Mouse (Mus musculus) T-helper 1 cell (primary cell): ENCODE data around the gene Tomm5.
"Not testable (repeated sequence)": the region's sequence is repeated elsewhere in the genome, so short reads cannot be mapped to it uniquely, and the experiment has no call there.

Source experiments
- in situ Hi-C: fragments of 300-600 bp; cut with MboI, MseI; formaldehyde crosslinking; loops from one replicate; pipeline ENCODE4 v1.15.1; 2025; ENCODE audit warnings: high pct_unique_total_duplicates

The Tomm5 gene

GRCm38 (mm10) chr4:45066036-45066730 is 41.7 kb downstream of the Tomm5 start:
- in situ Hi-C loops = no loop called here

- in situ Hi-C loops = no loop called here
Observed at GRCm38 (mm10) chr4:45064577-45064976, 43.3 kb downstream of the Tomm5 start.

GRCm38 (mm10) chr4:45063836-45064235 is 44.1 kb downstream of the Tomm5 start:
- in situ Hi-C loops = not testable (repeated sequence)

GRCm38 (mm10) chr4:45055451-45055850 is 52.5 kb downstream of the Tomm5 start:
- in situ Hi-C loops = no loop called here
